Mouse (Mus musculus): ENCODE data around the gene Gm11084. TPM values are rescaled to one million over a fixed set of nuclear protein-coding genes. Genes with fewer than 3 reads are reported as not detected.

Gene Gm11084
- not detected for total RNA-seq (2023)

GRCm38 (mm10) chr2:72986616-72987015, at the start of gene Gm11084:
Gm11084 (minus strand) TSS chr2:72986716.

GRCm38 (mm10) chr2:72980337-72981074, 6.0 kb downstream of the Gm11084 start, which contains the start of gene Sp3:
Sp3 (minus strand) TSS chr2:72980446.

Other genes starting within 250 kb of the Gm11084 start
- 100 to 1,000 TPM; 173 to 191 TPM for gene Sp3, start 6.3 kb downstream of the Gm11084 start, total RNA-seq (2023)
- gene Ola1, start 232.2 kb upstream of the Gm11084 start, total RNA-seq (2023) = 10 to 100 TPM; 29.3 to 31.6 TPM